Mouse (Mus musculus): Measurements from ENCODE around the gene Sac3d1.

DNA sequence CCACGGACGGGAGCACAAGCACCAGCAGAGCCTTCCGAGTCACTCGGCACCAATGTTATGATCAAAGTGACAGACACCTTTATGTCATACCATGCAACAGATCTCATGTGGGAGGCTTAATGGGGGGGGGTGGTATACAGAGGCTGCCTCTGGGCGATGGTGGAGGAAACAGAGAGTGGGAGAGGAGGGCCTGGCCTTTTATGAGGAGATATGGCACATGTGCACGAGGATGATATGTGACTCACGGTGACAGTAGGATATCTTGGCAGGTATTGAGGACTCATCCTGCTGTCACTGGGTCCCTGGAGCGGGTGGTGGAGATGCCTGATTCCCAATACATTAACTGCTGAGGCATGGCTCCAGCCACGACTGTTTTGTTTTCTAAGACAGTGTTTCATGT lies 36.7 kb upstream of the Sac3d1 start:
- TF ChIP-seq CTCF (IDR thresholded peaks at IDR 0.05; ENCODE audit: borderline replicate concordance, insufficient read depth, low read length) (no peak), POLR2A (IDR thresholded peaks at IDR 0.05; ENCODE audit: low read depth, low read length) (no peak)

Measured in embryonic fibroblast, embryonic 13.5 days (primary cell).